Mouse (Mus musculus) gastrocnemius, adult 18-20 months (tissue): ENCODE data around the gene Ttll3. TPM values are rescaled to one million over a fixed set of nuclear protein-coding genes. Genes with fewer than 3 reads are reported as not detected.

ENCODE experiments used
- DNase-seq: peaks from one replicate; pipeline ENCODE4 v3.0.0; 2021; ENCODE audit warnings: low spot score
- total RNA-seq, 2 experiments: library from RNA; stranded (reverse); gene quantifications; 2 replicates each; pipeline ENCODE4 v1.2.3; 2021

Ttll3 gene
- total RNA-seq, 2 experiments from 2014 or later: 0.52 to 0.82 TPM

DNA sequence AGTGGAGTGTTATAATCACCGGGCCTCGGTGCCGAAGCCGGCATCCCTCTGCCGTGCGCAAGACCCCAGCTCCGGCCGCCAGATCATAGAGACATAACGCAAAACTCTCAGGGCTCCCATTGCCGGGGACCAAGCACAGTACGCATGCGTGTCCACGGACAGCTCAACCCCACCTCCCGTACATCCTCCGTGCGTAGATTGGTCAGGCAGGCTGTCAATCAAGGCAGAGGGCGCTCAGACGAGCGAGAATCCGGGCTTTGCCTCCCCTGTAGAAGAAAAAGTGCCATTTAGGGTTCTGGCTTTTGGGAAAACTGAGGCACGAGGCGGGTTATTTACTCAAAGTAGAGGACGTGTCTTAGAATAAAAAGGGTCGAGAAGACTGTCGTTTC, 30.1 kb downstream of the Ttll3 start, which contains the start of gene Rpusd3:
TSS of gene Rpusd3 (minus strand) at position 142 of the 389 bp plus-strand sequence.
- peak; percentile 99 for DNase-seq

DNA sequence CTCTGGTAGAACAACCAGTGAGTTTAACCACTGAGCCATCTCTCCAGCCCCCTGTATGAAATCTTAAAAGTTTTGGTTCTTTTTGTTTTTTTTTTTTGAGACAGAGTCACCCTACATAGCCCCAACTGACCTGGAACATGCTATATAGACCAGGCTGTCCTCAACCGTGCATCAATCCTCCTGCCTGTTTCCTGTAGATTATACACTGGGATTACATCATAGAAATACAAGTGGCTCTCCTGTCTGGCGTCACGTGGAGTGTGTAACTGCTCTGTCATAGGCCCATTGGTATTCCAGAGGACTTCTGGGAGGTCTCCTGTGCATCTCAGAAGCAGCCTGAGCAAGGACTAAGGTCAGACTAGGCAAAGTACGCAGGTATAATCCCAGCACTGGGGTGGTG, 33.9 kb downstream of the Ttll3 start:
- DNase-seq: no peak

DNA sequence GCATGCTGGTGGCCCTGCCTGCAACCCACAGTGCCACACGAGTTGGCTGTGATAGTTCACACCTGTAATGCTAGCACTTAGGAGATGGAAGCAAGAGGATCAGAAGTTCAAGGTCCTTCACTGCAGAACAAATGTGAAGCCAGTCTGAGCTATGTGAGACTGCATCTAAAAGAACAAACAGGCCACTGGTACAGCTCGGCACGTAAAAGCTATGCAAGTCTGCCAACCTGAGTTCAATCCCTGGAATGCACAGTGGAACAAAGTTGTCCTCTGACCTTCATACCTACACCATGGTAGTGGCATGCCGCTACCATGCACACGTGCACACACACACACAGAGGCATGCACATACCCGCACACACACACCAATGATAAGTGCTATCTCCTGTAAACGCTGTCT, 35.1 kb downstream of the Ttll3 start:
- DNase-seq: no peak

DNA sequence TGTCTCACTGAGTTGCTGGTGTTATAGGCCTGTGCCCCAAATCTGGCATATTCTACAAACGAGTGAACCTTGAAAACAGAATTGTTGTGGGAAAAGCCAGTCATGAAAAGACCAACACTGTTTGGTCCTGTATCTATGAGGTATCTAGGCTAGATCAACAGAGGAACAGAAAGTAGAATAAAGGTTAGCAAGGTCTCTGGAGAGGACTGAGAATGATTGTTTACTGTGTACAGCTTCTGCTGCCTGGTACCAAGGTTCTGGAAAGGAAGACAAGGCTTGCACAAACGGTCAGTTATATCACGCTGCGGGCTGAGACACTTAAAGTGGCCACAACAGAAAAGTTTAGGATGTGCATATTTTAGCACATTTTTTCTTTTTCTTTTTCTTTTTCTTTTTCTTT, 37.6 kb downstream of the Ttll3 start:
- no peak for DNase-seq

DNA sequence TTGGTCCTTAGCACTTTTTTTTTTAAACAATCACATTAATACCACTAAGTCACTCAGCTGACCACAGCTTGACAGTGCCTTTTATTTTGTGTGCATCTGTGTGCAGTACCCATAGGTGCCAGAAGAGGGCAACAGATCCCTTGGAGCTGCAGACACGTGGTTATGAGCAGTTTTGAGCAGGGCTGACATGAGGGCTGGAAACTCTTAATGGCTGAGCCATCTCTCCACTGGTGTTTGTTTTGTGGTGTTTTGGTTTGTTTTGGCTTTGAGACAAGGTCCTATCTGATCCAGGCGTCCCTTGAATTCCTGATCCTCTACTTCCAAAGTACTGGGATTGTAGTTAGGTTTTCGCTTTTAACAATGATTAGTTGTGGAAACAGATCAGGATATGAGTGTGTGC, 38.3 kb downstream of the Ttll3 start:
- DNase-seq: no peak

DNA sequence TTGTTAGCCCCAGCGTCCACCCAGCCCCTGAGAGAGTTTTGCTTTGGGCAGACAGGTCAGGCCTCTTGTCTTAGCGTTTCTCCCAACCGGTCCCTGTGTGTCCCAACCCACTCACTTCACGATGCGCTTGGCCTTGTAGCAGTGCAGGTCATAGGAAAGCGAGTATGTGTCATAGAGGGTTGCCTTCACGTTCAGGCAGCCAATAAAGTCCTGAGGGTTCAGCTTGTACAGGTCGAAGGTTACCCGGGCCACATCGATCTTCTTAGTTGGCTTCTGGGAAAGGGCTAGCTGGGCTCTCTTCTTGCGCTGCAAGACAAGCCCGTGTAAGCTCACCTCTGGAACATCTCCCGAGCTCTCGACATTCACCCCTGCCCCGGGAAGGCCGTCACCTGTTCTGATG, 38.9 kb downstream of the Ttll3 start:
- DNase-seq: no peak

DNA sequence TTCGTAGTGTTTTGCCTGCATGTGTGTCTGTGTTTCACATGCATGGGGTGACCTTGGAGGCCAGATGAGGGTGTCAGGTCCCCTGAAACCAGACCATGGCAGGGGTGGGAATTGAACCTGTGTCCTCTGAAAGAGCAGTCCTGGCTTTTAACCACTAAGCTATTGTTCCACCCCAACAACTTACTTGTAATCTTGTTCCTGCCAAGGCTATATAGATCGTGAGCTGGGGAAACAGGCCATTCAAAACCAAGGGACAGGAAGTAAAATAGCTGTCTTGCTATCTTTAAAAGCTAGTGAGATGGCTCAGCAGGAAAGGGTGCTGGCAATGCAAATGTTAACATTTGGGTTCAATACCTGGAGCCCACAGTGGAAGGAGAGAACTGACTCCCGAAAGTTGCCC, 40.9 kb downstream of the Ttll3 start:
- no peak for DNase-seq

DNA sequence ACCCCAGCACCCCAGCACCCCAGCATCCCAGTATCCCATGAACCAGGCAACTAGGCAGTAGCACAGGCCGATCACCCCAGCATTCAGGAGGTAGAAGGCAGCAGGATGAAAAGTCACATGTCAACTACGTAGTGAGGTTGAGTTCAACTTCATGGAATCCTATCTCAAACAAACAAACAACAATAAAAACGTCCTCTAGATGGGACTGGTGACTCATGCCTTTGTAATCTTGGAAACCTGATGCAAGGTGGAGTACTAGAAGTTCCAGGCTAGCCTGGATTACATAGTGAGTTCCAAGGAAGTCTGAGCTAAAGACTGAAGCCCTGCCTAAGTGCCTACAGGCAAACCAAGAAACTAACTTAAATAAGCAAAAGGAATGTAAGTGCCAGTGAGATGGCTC, 41.8 kb downstream of the Ttll3 start:
- no peak for DNase-seq

DNA sequence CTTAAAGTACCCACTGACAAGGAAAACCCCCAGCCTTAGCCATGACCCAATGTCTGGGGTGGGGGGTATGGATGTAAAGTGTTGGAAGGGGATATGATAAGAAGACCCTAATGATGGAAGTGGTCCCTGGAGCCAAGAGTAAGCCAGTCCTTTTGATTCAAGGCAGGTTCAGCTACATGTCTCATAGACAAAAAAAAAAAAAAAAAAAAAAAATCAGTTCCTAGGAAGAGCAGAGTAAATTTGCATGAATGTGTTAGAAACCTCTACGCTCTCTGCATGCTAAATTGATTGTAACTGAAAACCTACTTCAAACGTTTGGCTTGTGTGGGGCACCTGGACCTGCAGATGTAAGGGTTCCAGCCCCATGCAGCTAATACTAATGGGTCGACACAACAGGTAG, 42.7 kb downstream of the Ttll3 start:
- DNase-seq: no peak

DNA sequence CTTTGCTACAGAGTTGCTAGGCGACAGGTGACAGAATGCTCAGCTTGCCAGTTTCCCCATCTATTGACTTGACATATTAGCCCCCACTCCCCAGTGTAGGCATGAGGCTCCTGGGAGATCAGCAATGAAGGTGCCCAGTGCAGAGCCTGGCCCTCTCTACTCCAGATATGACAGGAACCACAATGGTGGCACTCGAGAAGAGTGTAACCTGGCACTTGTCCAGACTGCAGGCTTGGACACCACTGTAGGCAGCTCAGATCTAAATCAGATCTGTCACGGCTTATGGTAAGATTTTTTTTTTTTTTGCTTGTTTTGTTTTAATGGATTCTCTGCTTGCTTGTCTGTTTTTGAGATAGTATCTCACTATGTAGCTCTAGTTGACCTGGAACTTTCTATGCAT, 44.6 kb downstream of the Ttll3 start:
- DNase-seq: no peak

DNA sequence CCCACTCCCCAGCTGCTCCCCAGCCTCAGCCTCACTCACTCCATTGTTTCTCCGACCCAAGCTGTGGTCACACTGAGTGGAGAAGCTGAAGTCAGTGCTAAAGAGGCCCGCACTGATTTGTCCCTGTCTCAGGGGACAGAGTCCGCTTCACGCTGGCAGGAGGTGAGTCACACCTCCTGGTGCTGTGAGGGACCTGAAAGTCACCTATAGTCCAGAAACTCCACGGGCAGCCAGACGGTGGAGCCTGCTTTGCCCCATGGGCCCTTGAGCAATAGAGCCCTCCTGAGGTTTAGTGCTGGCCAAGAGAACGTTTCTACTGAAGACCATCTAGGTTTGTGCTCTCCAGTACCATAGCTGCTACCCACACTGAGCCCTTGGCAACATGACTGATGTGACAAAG, 45.6 kb downstream of the Ttll3 start:
- DNase-seq: no peak

DNA sequence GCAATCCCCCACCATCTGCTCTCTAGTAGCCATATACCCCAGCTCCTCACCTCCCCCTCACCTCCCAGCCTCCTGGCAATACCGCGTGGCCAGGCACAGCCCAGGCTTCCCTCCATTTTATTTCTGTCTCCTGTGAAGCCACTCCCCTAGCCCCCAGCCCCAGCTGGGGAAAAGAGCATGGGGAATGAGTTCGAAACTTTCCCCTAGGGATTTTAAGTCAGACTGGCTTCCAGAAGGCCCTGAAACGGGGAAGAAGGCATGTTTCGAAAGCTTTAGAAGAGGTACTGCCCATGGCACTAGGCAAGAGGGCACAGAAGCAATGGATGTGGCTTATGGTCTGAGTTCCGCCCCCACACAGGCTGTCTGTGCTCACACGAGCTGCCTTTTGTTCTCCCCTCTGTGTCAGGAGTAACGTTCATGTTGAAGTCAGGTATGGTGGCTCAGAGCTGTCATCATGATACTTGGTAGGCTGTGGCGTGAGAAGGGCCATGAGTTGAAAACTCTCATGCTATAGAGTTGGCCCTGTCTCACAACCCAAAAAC, 46.7 kb downstream of the Ttll3 start, which contains the start of gene Cidec:
TSS of gene Cidec (minus strand) at position 97 of the 542 bp plus-strand sequence.
- no peak for DNase-seq

DNA sequence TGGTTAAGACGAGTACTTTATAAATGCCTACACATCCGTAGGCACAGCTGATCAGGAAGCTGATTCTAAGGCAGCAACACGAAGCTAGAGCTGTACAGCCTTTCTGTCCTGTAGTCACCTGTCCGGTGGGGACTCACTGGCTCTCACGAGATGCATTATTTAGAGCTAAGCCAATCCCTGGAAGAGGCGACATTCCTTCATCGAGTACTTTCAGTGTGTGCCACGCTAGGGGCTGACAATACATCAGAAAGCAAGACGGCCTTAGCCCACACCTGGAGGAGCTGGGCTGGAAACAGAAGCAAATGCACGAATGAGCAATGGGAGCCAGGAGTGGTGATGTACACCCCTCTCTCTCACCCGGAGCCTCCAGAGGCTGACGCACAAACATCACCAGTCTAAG, 48.1 kb downstream of the Ttll3 start:
- no peak for DNase-seq

DNA sequence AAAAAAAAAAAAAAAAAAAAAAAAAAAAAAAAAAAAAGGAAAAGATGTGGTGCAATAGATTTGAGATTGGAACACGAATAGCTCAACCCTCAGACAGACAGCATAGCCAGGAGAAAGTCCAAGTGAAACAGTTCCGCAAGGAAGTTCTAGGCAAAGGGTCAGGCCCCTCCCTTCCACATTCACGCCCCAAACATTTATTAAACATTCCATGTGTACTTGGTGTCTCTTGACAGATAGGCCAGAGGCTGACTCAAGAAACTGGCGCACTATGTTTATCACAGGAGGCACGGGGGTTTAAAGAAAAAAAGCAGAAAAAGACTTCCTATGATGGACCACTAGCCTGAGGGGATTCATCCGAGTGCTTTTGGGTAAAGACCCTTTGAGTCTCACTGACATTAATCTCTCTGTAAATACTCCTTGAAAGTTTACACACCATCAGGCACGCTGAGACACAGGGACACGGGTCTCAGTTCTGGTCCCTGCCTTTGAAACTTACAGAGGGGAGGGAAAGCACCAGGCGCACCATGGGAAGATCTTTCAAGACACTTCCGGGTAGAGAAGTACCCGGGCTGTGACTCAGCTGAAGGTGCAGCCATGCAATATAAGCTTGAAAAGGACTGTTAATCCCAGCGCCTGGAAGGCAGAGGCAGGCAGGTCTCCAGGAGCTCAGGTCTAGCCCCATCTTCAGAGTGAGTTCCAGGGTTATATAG, 49.8 kb downstream of the Ttll3 start:
- DNase-seq: no peak

DNA sequence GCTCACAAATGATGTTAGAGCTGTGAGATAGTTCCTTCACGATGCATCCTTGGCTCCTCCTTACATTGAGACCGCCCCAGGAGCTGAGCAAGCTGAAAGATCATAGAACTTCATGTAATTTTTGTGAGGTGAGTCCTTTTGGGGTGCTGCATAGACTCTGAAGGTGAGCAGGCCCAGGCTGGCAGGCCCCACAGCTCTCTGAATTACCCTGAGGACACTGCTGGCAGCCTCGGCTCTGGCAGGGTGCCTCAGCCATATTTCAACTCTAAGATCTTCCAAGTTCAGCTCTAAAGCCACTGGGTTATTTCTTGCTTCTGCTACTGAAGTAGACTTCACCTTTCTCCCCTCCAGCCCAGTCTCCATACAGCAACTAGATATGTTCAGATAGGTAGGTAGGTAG, 51.6 kb downstream of the Ttll3 start:
- no peak for DNase-seq

DNA sequence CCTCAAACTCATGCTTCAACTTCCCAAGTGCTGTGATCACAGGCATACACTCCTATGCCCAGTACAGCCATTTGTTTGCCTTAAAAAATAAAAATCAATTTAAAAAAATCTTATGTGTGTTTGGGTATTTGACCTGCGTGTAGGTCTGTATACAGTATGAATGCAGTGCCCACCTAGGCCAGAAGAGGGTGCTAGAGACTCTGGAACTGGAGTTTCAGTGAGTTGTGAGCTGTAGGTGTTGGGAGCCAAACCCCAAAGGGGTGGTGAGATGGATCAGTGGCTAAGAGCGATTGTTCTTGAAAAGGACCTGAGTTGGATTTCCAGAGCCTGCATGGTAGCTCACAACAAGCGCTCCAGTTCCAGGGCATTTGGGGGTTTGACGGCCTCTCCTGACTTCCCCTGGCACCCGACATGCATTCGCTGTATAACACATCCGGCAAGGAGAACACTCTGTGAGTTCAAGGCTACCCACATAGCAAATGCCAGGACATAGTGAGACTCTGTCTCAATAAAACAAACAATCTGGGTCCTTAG, 52.2 kb downstream of the Ttll3 start:
- peak; percentile 76 for DNase-seq

DNA sequence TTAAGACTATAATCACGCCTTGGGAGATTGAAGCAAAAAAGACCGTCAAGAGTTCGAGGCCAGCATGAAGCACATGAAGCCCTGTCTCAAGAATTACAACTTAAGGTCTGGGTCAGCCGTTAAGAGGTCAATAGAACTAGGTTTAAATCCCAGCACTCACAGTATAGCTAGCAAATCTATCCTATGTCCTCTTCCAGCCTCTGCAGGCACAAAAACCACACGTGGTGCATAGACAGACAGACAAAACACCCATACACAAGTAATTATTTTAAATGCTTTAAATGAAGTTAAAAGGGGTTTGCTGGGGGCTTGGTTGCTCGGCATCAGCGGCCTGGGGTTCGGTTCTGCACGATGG, 53.0 kb downstream of the Ttll3 start:
- DNase-seq: no peak

DNA sequence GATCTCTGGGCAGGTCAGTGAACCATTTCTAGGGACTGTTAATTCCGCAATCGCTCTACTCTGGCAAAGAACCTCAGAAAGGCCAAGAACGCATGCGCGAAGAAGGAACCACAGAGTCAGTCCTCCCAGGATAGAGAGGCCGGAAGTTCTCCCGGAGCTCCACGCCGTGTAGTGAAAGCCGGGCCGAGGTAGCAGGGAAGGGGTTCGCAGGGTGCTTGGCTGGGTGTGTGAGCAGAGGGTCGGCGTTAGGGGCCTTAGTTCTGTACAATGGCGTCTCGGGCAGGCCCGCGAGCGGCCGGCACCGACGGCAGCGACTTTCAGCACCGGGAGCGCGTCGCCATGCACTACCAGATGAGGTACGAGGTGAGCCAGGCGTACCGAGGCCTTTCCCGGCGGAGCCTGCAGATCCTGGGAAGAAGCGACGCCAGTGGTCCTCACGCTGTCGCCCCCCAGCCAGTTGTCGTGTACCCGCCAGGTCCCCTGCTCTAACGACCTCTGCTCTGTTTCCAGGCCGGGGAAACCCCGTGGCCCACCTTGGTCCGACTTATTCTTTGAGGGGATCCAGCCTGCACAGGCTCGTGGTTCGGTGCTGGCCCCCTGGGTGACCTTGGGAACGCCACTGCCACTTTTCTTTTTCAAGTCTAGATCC, 53.5 kb downstream of the Ttll3 start, which contains the start of gene Jagn1:
TSS of gene Jagn1 (plus strand) at position 128 of the 649 bp plus-strand sequence.
- peak; percentile 94 for DNase-seq

DNA sequence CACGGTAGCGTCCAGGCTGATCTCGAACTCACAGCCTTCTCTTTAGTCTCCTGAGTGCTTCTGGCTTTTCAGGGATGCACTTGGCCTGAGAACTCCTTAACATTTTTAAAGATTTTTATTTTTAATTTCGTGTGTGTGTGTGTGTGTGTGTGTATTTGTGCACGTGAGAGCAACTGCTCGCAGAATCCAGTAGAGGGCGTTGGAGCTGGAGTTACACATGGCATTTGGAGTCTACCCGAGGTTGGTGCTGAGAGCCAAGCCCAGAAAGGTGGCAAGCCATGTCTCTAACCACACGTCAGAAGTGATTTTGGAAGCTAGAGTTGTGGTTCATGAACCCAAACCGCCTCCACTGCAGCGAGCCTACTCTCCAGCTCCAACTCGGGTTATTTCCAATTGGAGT, 54.0 kb downstream of the Ttll3 start:
- no peak for DNase-seq

DNA sequence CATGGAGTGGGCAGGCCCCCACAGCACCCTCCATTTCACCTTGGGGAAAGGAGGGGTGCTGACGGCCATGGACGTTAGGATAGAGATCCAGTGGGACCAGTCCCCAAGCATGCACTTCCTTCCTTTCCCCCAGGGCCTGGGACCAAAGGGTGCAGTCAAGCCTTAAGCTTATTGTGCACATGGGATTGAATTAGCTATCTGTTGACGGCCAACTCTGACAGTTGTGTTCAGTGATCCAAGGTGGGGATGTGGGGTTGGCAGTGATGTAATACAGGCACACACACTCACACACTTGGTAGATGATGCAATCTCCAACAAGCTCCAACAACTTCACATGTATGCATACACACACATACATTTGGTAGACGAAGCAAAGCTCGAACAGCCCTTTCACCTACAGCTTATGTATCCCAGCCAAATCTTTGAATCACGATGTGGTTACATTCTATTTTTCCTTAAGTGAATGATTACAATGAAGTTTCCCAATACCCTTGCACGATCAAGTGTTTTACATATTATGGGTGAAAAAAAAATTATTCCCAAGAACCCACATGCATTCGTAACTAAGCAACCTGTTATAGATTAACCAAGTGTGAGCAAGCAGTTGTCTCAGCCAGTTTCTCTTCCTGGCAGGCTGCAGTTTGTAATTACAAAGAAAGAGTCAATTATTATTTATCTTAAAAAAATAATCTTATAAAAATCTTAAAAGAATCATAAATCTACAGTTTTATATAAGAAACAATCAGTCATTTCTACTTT, 55.3 kb downstream of the Ttll3 start:
- DNase-seq: no peak

DNA sequence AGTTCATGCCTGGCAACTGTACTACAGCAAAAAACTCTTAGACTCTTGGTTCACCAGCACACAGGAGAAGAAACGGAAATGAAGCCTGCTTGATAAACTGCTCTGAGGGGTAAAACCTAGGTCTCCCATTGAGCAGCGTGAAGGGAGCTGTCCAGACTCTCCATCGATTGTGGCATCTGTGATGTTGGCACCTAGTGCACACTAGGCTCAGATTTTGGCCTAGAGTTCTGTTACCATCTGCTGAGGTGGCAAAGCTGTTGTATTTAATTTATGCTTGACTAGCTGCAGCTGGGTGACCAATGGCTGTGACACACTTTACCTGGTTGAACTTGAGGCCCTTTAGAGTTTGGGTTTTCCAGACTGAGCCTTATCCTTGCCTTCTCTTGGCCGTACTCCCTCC, 58.6 kb downstream of the Ttll3 start:
- DNase-seq: no peak

DNA sequence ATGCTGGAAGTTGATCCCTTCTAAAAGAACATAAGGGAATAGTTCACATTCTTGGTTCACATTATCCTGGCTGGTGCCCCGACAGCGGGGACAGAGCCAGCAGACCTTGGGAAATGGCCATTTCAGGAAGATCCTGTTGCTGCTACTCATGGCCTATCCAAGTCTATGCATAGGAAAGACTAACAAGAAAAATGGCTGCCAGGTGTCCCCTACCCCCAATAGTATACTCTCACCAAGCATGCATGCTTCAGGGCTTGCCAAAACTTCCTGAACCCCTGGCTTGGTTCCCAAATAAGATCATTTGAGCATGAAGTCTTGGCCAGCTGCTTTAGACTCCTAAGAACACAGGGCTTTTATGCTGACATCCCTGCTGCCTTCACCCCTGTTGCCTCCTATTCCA, 62.8 kb downstream of the Ttll3 start:
- DNase-seq: no peak
